ENCODE assay signal across 8 mouse cellular contexts in genomic region chr6:127769275-127770156, GRCm38 (mm10). TPM values are rescaled to one million over a fixed set of nuclear protein-coding genes. Genes with fewer than 3 reads are reported as not detected.
A peak's percentile ranks its signal among the peaks of the same experiment; 100 is the strongest.
DNase-seq lines count a peak whose midpoint lies in the region; ATAC-seq lines count a peak whose summit lies in the region.

Prmt8 (minus strand) TSS chr6:127769472.

- WGBS in heart, embryonic 10.5 days = under 1% methylated on average over 34 of the region's 42 CpGs
- under 1% methylated on average over 41 of the region's 42 CpGs for WGBS in hindbrain, embryonic 10.5 days
- WGBS in limb, embryonic 11.5 days = 1% methylated on average over 35 of the region's 42 CpGs

- no peaks in the 10 kb centered on the region for H3K36me3 ChIP-seq in heart, embryonic 10.5 days
- no peaks in the 10 kb centered on the region for H3K36me3 ChIP-seq in hindbrain, embryonic 10.5 days
- no peaks in the 10 kb centered on the region for H3K36me3 ChIP-seq in limb, embryonic 11.5 days (ENCODE audit: control insufficient read depth, insufficient read depth, low read length)

- no peak within 1 kb of the TSS for H3K9ac ChIP-seq in limb, embryonic 11.5 days (ENCODE audit: low read length)

- H3K4me3 ChIP-seq in heart, embryonic 10.5 days = peak within 1 kb of the TSS; percentile 67
- H3K4me3 ChIP-seq in hindbrain, embryonic 10.5 days = peak within 1 kb of the TSS; percentile 81
- peak within 1 kb of the TSS; percentile 36 for H3K4me3 ChIP-seq in limb, embryonic 11.5 days (ENCODE audit: low read depth, low read length)

- intact Hi-C loops in heart, postnatal 14 days (cut with DNase I) = no loop called here

- peaks cover 93% of the 10 kb centered on the region for H3K27me3 ChIP-seq in heart, embryonic 10.5 days (ENCODE audit: insufficient read depth, poor library complexity, severe bottlenecking)
- peaks cover 92% of the 10 kb centered on the region for H3K27me3 ChIP-seq in hindbrain, embryonic 10.5 days (ENCODE audit: insufficient read depth, poor library complexity, severe bottlenecking)
- peaks cover 68% of the 10 kb centered on the region for H3K27me3 ChIP-seq in limb, embryonic 11.5 days (ENCODE audit: control insufficient read depth, insufficient read depth, low read length)

- peaks cover 65% of the 10 kb centered on the region for H3K4me1 ChIP-seq in heart, embryonic 10.5 days
- H3K4me1 ChIP-seq in hindbrain, embryonic 10.5 days (replicated peaks) = peaks cover 81% of the 10 kb centered on the region
- peaks cover 23% of the 10 kb centered on the region for H3K4me1 ChIP-seq in limb, embryonic 11.5 days (ENCODE audit: control insufficient read depth, insufficient read depth, low read length)

- no peaks in the 10 kb centered on the region for H3K9me3 ChIP-seq in heart, embryonic 10.5 days
- H3K9me3 ChIP-seq in hindbrain, embryonic 10.5 days = no peaks in the 10 kb centered on the region
- H3K9me3 ChIP-seq in limb, embryonic 11.5 days (ENCODE audit: control insufficient read depth, low read length) = no peaks in the 10 kb centered on the region

- DNase-seq in heart, embryonic 10.5 days (ENCODE audit: low spot score) = peak; percentile 66
- no peak for DNase-seq in heart, postnatal 14 days
- peak; percentile 42 for DNase-seq in cerebellum, adult 9-10 months
- peak; percentile 79 for DNase-seq in hindbrain, embryonic 10.5 days (ENCODE audit: low spot score)
- no peak for DNase-seq in limb, embryonic 11.5 days (ENCODE audit: low spot score)
- peak; percentile 64 for DNase-seq in right cerebral cortex, postnatal 25 days
- no peak for DNase-seq in thymus, postnatal 25 days

- peak within 1 kb of the TSS; percentile 65 for H3K27ac ChIP-seq in heart, embryonic 10.5 days
- peak within 1 kb of the TSS; percentile 93 for H3K27ac ChIP-seq in hindbrain, embryonic 10.5 days
- no peak within 1 kb of the TSS for H3K27ac ChIP-seq in limb, embryonic 11.5 days (replicated peaks; ENCODE audit: low read depth, low read length)

- peak within 1 kb of the TSS; percentile 87 for H3K4me2 ChIP-seq in limb, embryonic 11.5 days (ENCODE audit: low read depth, severe bottlenecking)

- no peak; the same call in 1 of the 2 replicates for ATAC-seq in limb, embryonic 11.5 days (ENCODE audit: insufficient number of reproducible peaks, low FRiP score, low TSS enrichment, low read depth)
- no peak for ATAC-seq in erythroid progenitor cell, adult 5-6 weeks (replicated peaks; ENCODE audit: low FRiP score, poor library complexity, severe bottlenecking)

RNA-seq across cellular contexts. Expression of gene Prmt8, which starts in this region (rescaled TPM):
- 2.0 and 2.9 TPM in 2 replicates for polyA plus RNA-seq in heart, embryonic 10.5 days (2016; fragmentation: Nextera tagmentation; extraction: Ambion mirVana)
- not detected for total RNA-seq in heart, postnatal 14 days (2021)
- polyA plus RNA-seq in hindbrain, embryonic 10.5 days (2016; fragmentation: Nextera tagmentation; extraction: Ambion mirVana) = 24.7 and 38.5 TPM in 2 replicates
- polyA plus RNA-seq in limb, embryonic 11.5 days (2014; fragmentation: Nextera tagmentation; extraction: Ambion mirVana) = 0.13 TPM in 1 of 2 replicates, not detected in the other
- not detected in 2 replicates for total RNA-seq in erythroid progenitor cell, adult 5-6 weeks (2015; ENCODE audit: low replicate concordance)
- not detected in 2 replicates for total RNA-seq in erythroid progenitor cell, adult 5-6 weeks (2017; ENCODE audit: low replicate concordance)

Comparison
In these comparisons a context has a peak if more than half of its experiments do, and no peak if none do; other contexts are left out.
1. DNase-seq: peak in heart, embryonic 10.5 days (single experiment), cerebellum, adult 9-10 months (single experiment), hindbrain, embryonic 10.5 days (single experiment) and right cerebral cortex, postnatal 25 days (single experiment); none in heart, postnatal 14 days (0 of 2), limb, embryonic 11.5 days (single experiment) and thymus, postnatal 25 days (single experiment).
2. Peak in every context shown above with its lines, with median percentiles within 50 percentile points of each other: H3K4me3 ChIP-seq.